Mouse (Mus musculus) neural tube, embryonic 14.5 days (tissue): ENCODE measurements around the gene Gper1. TPM values are rescaled to one million over a fixed set of nuclear protein-coding genes. Genes with fewer than 3 reads are reported as not detected.

ENCODE experiments used
- ATAC-seq: fragments of 200-750 bp; cut with Nextera tagmentation; 2 replicates; pipeline ENCODE4 v1.8.0; 2017; ENCODE audit warnings: low read depth, mild to moderate bottlenecking, moderate TSS enrichment, moderate library complexity
- H3K27ac ChIP-seq: fragments of 300-500 bp; sonication (generic); 2 replicates; pipeline ENCODE4 v1.5.1; 2014; ENCODE audit warnings: low read depth, mild to moderate bottlenecking, control low read depth, low read length, moderate library complexity, mixed read lengths
- H3K27me3 ChIP-seq: fragments of 300-500 bp; sonication (generic); 2 replicates; pipeline ENCODE4 v1.6.1; 2014; ENCODE audit warnings: low read length; ENCODE audit not compliant: control insufficient read depth, insufficient read depth
- H3K36me3 ChIP-seq: fragments of 300-500 bp; sonication (generic); 2 replicates; pipeline ENCODE4 v1.6.1; 2014; ENCODE audit warnings: low read length, mixed read lengths; ENCODE audit not compliant: control insufficient read depth, insufficient read depth
- H3K4me1 ChIP-seq: fragments of 300-500 bp; sonication (generic); 2 replicates; pipeline ENCODE4 v1.6.1; 2014; ENCODE audit warnings: low read length; ENCODE audit not compliant: control insufficient read depth, insufficient read depth
- H3K4me2 ChIP-seq: fragments of 300-500 bp; sonication (generic); 2 replicates; pipeline ENCODE4 v1.6.1; 2014; ENCODE audit warnings: mild to moderate bottlenecking, low read depth, low read length, control low read depth
- H3K4me3 ChIP-seq: fragments of 300-500 bp; sonication (generic); 2 replicates; pipeline ENCODE4 v1.5.1; 2014; ENCODE audit warnings: low read depth, low read length, control low read depth, mixed read lengths
- H3K9ac ChIP-seq: fragments of 300-500 bp; sonication (generic); replicated peaks from 2 replicates; pipeline ENCODE4 v1.6.1; 2014; ENCODE audit warnings: low read depth, mild to moderate bottlenecking, control low read depth, low read length, mixed read lengths
- H3K9me3 ChIP-seq: fragments of 300-500 bp; sonication (generic); 2 replicates; pipeline ENCODE4 v1.6.1; 2016; ENCODE audit warnings: low read length; ENCODE audit not compliant: control insufficient read depth
- WGBS: fragments of 180-500 bp; shearing (Covaris S2); extraction: QIAGEN DNeasy Blood & Tissue Kit; methylation state at CpG from one replicate; pipeline ENCODE4 v1.1.7; 2014; 5-methylcytosine and 5-hydroxymethylcytosine counted together
- polyA plus RNA-seq: library from polyadenylated mRNA; unstranded; fragments of >200 nt; fragmentation: Nextera tagmentation; extraction: Ambion mirVana; gene quantifications from 2 replicates; pipeline ENCODE4 v1.2.1, GENCODE M21; 2014

The Gper1 gene
- 6.2 and 9.5 TPM in 2 replicates for polyA plus RNA-seq

GRCm38 (mm10) chr5:139423026-139423865 lies at the start of gene Gper1:
Gene Gper1, plus strand, starts transcription at chr5:139423151.
- 38% methylated on average over 21 of the region's 21 CpGs for WGBS
- H3K27ac ChIP-seq: 0 out of 2 replicates have a peak within 1 kb of the TSS, but pooled peaks have one; percentile 12
- peaks cover 25% of the 10 kb centered on the region for H3K4me1 ChIP-seq

GRCm38 (mm10) chr5:139373889-139374444 lies 49.0 kb upstream of the Gper1 start:
- no peak for ATAC-seq
- no peaks in the 10 kb centered on the region for H3K27me3 ChIP-seq
- H3K4me1 ChIP-seq: peaks cover 13% of the 10 kb centered on the region
- H3K4me3 ChIP-seq: no peak overlapping the region
- no peaks in the 10 kb centered on the region for H3K36me3 ChIP-seq
- no peak overlapping the region for H3K27ac ChIP-seq
- no peaks in the 10 kb centered on the region for H3K9me3 ChIP-seq
- no peak overlapping the region for H3K9ac ChIP-seq
- H3K4me2 ChIP-seq: no peak overlapping the region
- 88% methylated on average over 6 of the region's 6 CpGs for WGBS

More at GRCm38 (mm10) chr5:139423026-139423865, at the start of gene Gper1:
- Histone ChIP-seq H3K4me3 (peak within 1 kb of the TSS; percentile 23; the same call in 1 of the 2 replicates), H3K9me3 (no peaks in the 10 kb centered on the region), H3K36me3 (no peaks in the 10 kb centered on the region), H3K27me3 (no peaks in the 10 kb centered on the region), H3K9ac (peak within 1 kb of the TSS; percentile 35; the same call in 1 of the 2 replicates), H3K4me2 (peak within 1 kb of the TSS; percentile 38)
- no peak for ATAC-seq

- H3K4me1 ChIP-seq: peaks cover 13% of the 10 kb centered on the region
- H3K4me3 ChIP-seq: no peak overlapping the region
- H3K36me3 ChIP-seq: no peaks in the 10 kb centered on the region
- H3K9me3 ChIP-seq: no peaks in the 10 kb centered on the region
- H3K4me2 ChIP-seq: no peak overlapping the region
- WGBS: 83% methylated on average over 2 of the region's 2 CpGs
- H3K27ac ChIP-seq: no peak overlapping the region
- no peak for ATAC-seq
- no peaks in the 10 kb centered on the region for H3K27me3 ChIP-seq
- H3K9ac ChIP-seq: no peak overlapping the region
Measured at GRCm38 (mm10) chr5:139374841-139375240, 48.1 kb upstream of the Gper1 start.

- 82% methylated on average over 18 of the region's 18 CpGs for WGBS
- no peak for ATAC-seq
- peaks cover 10% of the 10 kb centered on the region; the same call in 1 of the 2 replicates for H3K4me1 ChIP-seq
- no peak within 1 kb of the TSS for H3K4me3 ChIP-seq
- no peaks in the 10 kb centered on the region for H3K36me3 ChIP-seq
- H3K27me3 ChIP-seq: no peaks in the 10 kb centered on the region
- H3K27ac ChIP-seq: no peak within 1 kb of the TSS; the same call in 1 of the 2 replicates
- H3K9ac ChIP-seq: no peak within 1 kb of the TSS
- no peak within 1 kb of the TSS for H3K4me2 ChIP-seq
- no peaks in the 10 kb centered on the region for H3K9me3 ChIP-seq
Measured at GRCm38 (mm10) chr5:139377468-139378270, 45.3 kb upstream of the Gper1 start, which contains the start of gene Gpr146. Gene Gpr146, plus strand, starts transcription at chr5:139377697.

GRCm38 (mm10) chr5:139378271-139378556 lies 44.7 kb upstream of the Gper1 start:
- no peak overlapping the region for H3K27ac ChIP-seq
- H3K36me3 ChIP-seq: no peaks in the 10 kb centered on the region
- no peak overlapping the region for H3K4me2 ChIP-seq
- no peak overlapping the region for H3K9ac ChIP-seq
- H3K4me3 ChIP-seq: no peak overlapping the region
- H3K4me1 ChIP-seq: peaks cover 8% of the 10 kb centered on the region; the same call in 1 of the 2 replicates
- no peaks in the 10 kb centered on the region for H3K27me3 ChIP-seq
- no peak for ATAC-seq
- H3K9me3 ChIP-seq: no peaks in the 10 kb centered on the region
- 92% methylated on average over 7 of the region's 7 CpGs for WGBS

- no peaks in the 10 kb centered on the region for H3K27me3 ChIP-seq
- no peaks in the 10 kb centered on the region for H3K36me3 ChIP-seq
- no peak for ATAC-seq
- H3K9me3 ChIP-seq: no peaks in the 10 kb centered on the region
- H3K4me3 ChIP-seq: no peak overlapping the region
- WGBS: 54% methylated on average over 21 of the region's 21 CpGs
- no peak overlapping the region for H3K9ac ChIP-seq
- H3K27ac ChIP-seq: no peak overlapping the region; the same call in 1 of the 2 replicates
- peaks cover 8% of the 10 kb centered on the region; the same call in 1 of the 2 replicates for H3K4me1 ChIP-seq
- H3K4me2 ChIP-seq: no peak overlapping the region
Measured at GRCm38 (mm10) chr5:139378986-139379629, 43.8 kb upstream of the Gper1 start.

GRCm38 (mm10) chr5:139379771-139380384 lies 43.1 kb upstream of the Gper1 start:
- Histone ChIP-seq H3K4me3 (peak overlapping the region; percentile 55), H3K27ac (0 out of 2 replicates have a peak overlapping the region, but pooled peaks have one; percentile 25), H3K36me3 (no peaks in the 10 kb centered on the region), H3K27me3 (no peaks in the 10 kb centered on the region), H3K4me2 (peak overlapping the region; percentile 91), H3K4me1 (peaks cover 8% of the 10 kb centered on the region; the same call in 1 of the 2 replicates), H3K9ac (peak overlapping the region; percentile 67; the same call in 1 of the 2 replicates), H3K9me3 (no peaks in the 10 kb centered on the region)
- ATAC-seq: peak; percentile 53; the same call in 1 of the 2 replicates
- WGBS: 24% methylated on average over 8 of the region's 8 CpGs
